ENCODE assay signal across 27 mouse cellular contexts in the genomic region with DNA sequence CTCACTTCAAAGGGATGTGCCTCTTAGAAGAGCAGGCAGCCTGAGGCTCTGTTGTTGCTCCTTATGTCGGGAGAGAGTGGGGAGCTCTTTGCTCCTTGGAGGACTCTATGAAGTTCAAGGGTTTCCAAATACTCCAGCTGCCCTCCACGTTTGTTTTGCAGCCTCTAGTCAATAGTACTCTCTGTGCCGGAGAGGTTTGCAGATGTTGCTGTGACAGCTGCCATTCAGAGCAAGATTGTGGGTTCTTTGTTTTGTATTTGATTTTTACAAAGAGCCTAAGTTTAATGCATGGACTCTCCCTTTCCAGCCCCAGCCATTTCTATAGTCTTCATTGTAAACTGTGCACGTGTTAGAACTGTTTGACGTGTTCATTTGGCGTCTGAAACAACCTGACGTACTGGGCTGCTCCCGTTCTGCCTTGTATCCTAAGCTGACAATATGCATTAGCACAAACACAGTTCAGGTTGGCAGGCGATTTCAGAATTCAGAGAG. TPM values are rescaled to one million over a fixed set of nuclear protein-coding genes. Genes with fewer than 3 reads are reported as not detected.
A peak's percentile ranks its signal among the peaks of the same experiment; 100 is the strongest.
DNase-seq lines count a peak whose midpoint lies in the region; ATAC-seq lines count a peak whose summit lies in the region.
"Had no signal": no experiment of that assay in that cellular context is flagged by ENCODE, and none has a peak within 500 bp of the region (broad histone marks: within the 10 kb centered on the region; RNA-seq: fewer than 3 reads in every experiment).

No protein-coding gene starts in this region.

- no peak overlapping the region for H3K4me2 ChIP-seq in heart, embryonic 13.5 days
- H3K4me2 ChIP-seq in heart, embryonic 11.5 days, result no peak overlapping the region
- no peak overlapping the region for H3K4me2 ChIP-seq in lung, embryonic 16.5 days (ENCODE audit: low read depth, low read length)
- H3K4me2 ChIP-seq in forebrain, embryonic 13.5 days, result no peak overlapping the region
- H3K4me2 ChIP-seq in midbrain, embryonic 14.5 days (ENCODE audit: low read length), result no peak overlapping the region
- H3K4me2 ChIP-seq: embryonic facial prominence, embryonic 12.5 days; hindbrain, embryonic 15.5 days; kidney, embryonic 15.5 days; limb, embryonic 12.5 days; liver, embryonic 12.5 days; lung, embryonic 15.5 days; neural tube, embryonic 13.5 days had no signal

- WGBS in heart, embryonic 13.5 days, result 73% methylated on average over 9 of the region's 9 CpGs
- 76% methylated on average over 9 of the region's 9 CpGs for WGBS in heart, embryonic 11.5 days (ENCODE audit: insufficient replicate concordance)
- 52% methylated on average over 9 of the region's 9 CpGs for WGBS in lung, embryonic 16.5 days
- WGBS in forebrain, embryonic 13.5 days, result 32% methylated on average over 9 of the region's 9 CpGs
- WGBS in midbrain, embryonic 14.5 days, result 17% methylated on average over 9 of the region's 9 CpGs

- ATAC-seq in heart, embryonic 13.5 days (ENCODE audit: extremely low read depth, insufficient number of reproducible peaks, low FRiP score, low TSS enrichment), result no peak
- no peak for ATAC-seq in heart, embryonic 11.5 days (replicated peaks; ENCODE audit: insufficient number of reproducible peaks, low FRiP score, low TSS enrichment)
- peak; percentile 47; the same call in 1 of the 2 replicates for ATAC-seq in lung, embryonic 16.5 days (ENCODE audit: low read depth)
- peak; percentile 63; the same call in 1 of the 2 replicates for ATAC-seq in forebrain, embryonic 13.5 days
- no peak; the same call in 1 of the 2 replicates for ATAC-seq in midbrain, embryonic 14.5 days (ENCODE audit: low FRiP score, low TSS enrichment)
- ATAC-seq: intestine, embryonic 16.5 days; liver, embryonic 12.5 days had no signal

- peaks cover 62% of the 10 kb centered on the region for H3K4me1 ChIP-seq in heart, embryonic 13.5 days
- H3K4me1 ChIP-seq in heart, embryonic 11.5 days (ENCODE audit: control insufficient read depth, insufficient read depth, low read length), result peaks cover 21% of the 10 kb centered on the region; the same call in 1 of the 2 replicates
- H3K4me1 ChIP-seq in lung, embryonic 16.5 days (replicated peaks; ENCODE audit: control insufficient read depth, insufficient read depth, low read length), result peaks cover 23% of the 10 kb centered on the region
- H3K4me1 ChIP-seq in forebrain, embryonic 13.5 days, result peaks cover 10% of the 10 kb centered on the region
- peaks cover 6% of the 10 kb centered on the region; the same call in 1 of the 2 replicates for H3K4me1 ChIP-seq in midbrain, embryonic 14.5 days (ENCODE audit: control insufficient read depth, insufficient read depth, low read length)
- H3K4me1 ChIP-seq: hindbrain, embryonic 15.5 days; limb, embryonic 12.5 days; liver, embryonic 12.5 days; neural tube, embryonic 13.5 days had no signal

- no peaks in the 10 kb centered on the region for H3K9me3 ChIP-seq in heart, embryonic 13.5 days
- no peaks in the 10 kb centered on the region for H3K9me3 ChIP-seq in heart, embryonic 11.5 days (replicated peaks; ENCODE audit: control insufficient read depth, low read length)
- no peaks in the 10 kb centered on the region for H3K9me3 ChIP-seq in lung, embryonic 16.5 days (ENCODE audit: control insufficient read depth, low read length)
- H3K9me3 ChIP-seq in forebrain, embryonic 13.5 days (replicated peaks), result no peaks in the 10 kb centered on the region
- no peaks in the 10 kb centered on the region for H3K9me3 ChIP-seq in midbrain, embryonic 14.5 days (ENCODE audit: control insufficient read depth, low read length)
- H3K9me3 ChIP-seq: embryonic facial prominence, embryonic 12.5 days; hindbrain, embryonic 15.5 days; kidney, embryonic 15.5 days; limb, embryonic 12.5 days; liver, embryonic 12.5 days; lung, embryonic 15.5 days; neural tube, embryonic 13.5 days had no signal

- H3K27me3 ChIP-seq in heart, embryonic 13.5 days (replicated peaks), result no peaks in the 10 kb centered on the region
- H3K27me3 ChIP-seq in heart, embryonic 11.5 days (ENCODE audit: control insufficient read depth, insufficient read depth, low read length), result no peaks in the 10 kb centered on the region
- H3K27me3 ChIP-seq in lung, embryonic 16.5 days (ENCODE audit: control insufficient read depth, insufficient read depth, low read depth, low read length), result no peaks in the 10 kb centered on the region
- no peaks in the 10 kb centered on the region for H3K27me3 ChIP-seq in forebrain, embryonic 13.5 days
- no peaks in the 10 kb centered on the region for H3K27me3 ChIP-seq in midbrain, embryonic 14.5 days (ENCODE audit: control insufficient read depth, insufficient read depth, low read length)
- H3K27me3 ChIP-seq: embryonic facial prominence, embryonic 12.5 days; hindbrain, embryonic 15.5 days; kidney, embryonic 15.5 days; limb, embryonic 12.5 days; liver, embryonic 12.5 days; lung, embryonic 15.5 days; neural tube, embryonic 13.5 days had no signal

- no peak overlapping the region for H3K4me3 ChIP-seq in heart, embryonic 13.5 days
- H3K4me3 ChIP-seq in heart, embryonic 11.5 days (ENCODE audit: low read depth, low read length), result no peak overlapping the region
- no peak overlapping the region for H3K4me3 ChIP-seq in lung, embryonic 16.5 days (ENCODE audit: low read length)
- H3K4me3 ChIP-seq in forebrain, embryonic 13.5 days, result no peak overlapping the region
- H3K4me3 ChIP-seq in midbrain, embryonic 14.5 days (replicated peaks; ENCODE audit: low read depth, low read length), result no peak overlapping the region
- H3K4me3 ChIP-seq: embryonic facial prominence, embryonic 12.5 days; erythroblast, embryonic 14.5 days; hindbrain, embryonic 15.5 days; kidney, embryonic 15.5 days; limb, embryonic 12.5 days; liver, embryonic 12.5 days; lung, embryonic 15.5 days; neural tube, embryonic 13.5 days had no signal

- DNase-seq in lung, postnatal 10 days, result no peak
- DNase-seq in midbrain, embryonic 14.5 days, result peak; percentile 46
- no peak for DNase-seq in yolk sac, embryonic 10.5 days (ENCODE audit: low spot score)
- DNase-seq in adrenal gland, postnatal 14 days, result no peak
- DNase-seq: cerebellum, adult 9-11 months; gastrocnemius, postnatal 10 days; heart, postnatal 36 days; kidney, postnatal 4 days; layer of hippocampus, adult 9-11 months; right cerebral cortex, adult 18-20 months; thymus, postnatal 36 days had no signal

- no peak overlapping the region for H3K9ac ChIP-seq in heart, embryonic 13.5 days
- H3K9ac ChIP-seq in heart, embryonic 11.5 days (ENCODE audit: low read depth, low read length), result no peak overlapping the region
- H3K9ac ChIP-seq in lung, embryonic 16.5 days (ENCODE audit: low read length), result no peak overlapping the region
- no peak overlapping the region for H3K9ac ChIP-seq in forebrain, embryonic 13.5 days
- H3K9ac ChIP-seq in midbrain, embryonic 14.5 days (replicated peaks; ENCODE audit: low read length), result no peak overlapping the region
- H3K9ac ChIP-seq: embryonic facial prominence, embryonic 12.5 days; hindbrain, embryonic 15.5 days; kidney, embryonic 15.5 days; limb, embryonic 12.5 days; liver, embryonic 12.5 days; lung, embryonic 15.5 days; neural tube, embryonic 13.5 days had no signal

- H3K36me3 ChIP-seq in heart, embryonic 13.5 days, result peaks cover 99% of the 10 kb centered on the region
- H3K36me3 ChIP-seq in heart, embryonic 11.5 days (ENCODE audit: control insufficient read depth, insufficient read depth, low read length), result peaks cover 50% of the 10 kb centered on the region
- peaks cover 48% of the 10 kb centered on the region for H3K36me3 ChIP-seq in lung, embryonic 16.5 days (ENCODE audit: control insufficient read depth, insufficient read depth, low read length)
- H3K36me3 ChIP-seq in forebrain, embryonic 13.5 days (ENCODE audit: poor library complexity, severe bottlenecking), result no peaks in the 10 kb centered on the region
- no peaks in the 10 kb centered on the region for H3K36me3 ChIP-seq in midbrain, embryonic 14.5 days (ENCODE audit: control insufficient read depth, insufficient read depth, low read length)
- H3K36me3 ChIP-seq: hindbrain, embryonic 15.5 days; liver, embryonic 12.5 days; neural tube, embryonic 13.5 days had no signal

- peak overlapping the region; percentile 78 for H3K27ac ChIP-seq in heart, embryonic 13.5 days (replicated peaks)
- H3K27ac ChIP-seq in heart, embryonic 11.5 days (ENCODE audit: low read depth, low read length), result no peak overlapping the region
- no peak overlapping the region for H3K27ac ChIP-seq in lung, embryonic 16.5 days (ENCODE audit: low read length)
- no peak overlapping the region for H3K27ac ChIP-seq in forebrain, embryonic 13.5 days
- H3K27ac ChIP-seq in midbrain, embryonic 14.5 days (replicated peaks; ENCODE audit: low read depth, low read length), result no peak overlapping the region
- H3K27ac ChIP-seq: embryonic facial prominence, embryonic 12.5 days; hindbrain, embryonic 15.5 days; kidney, embryonic 15.5 days; limb, embryonic 12.5 days; liver, embryonic 12.5 days; neural tube, embryonic 13.5 days had no signal

RNA-seq across cellular contexts. Expression of a gene that starts 16.1 kb away (rescaled TPM):
- 90.6 and 91.3 TPM in 2 replicates for polyA plus RNA-seq in heart, embryonic 13.5 days (2015; fragmentation: Nextera tagmentation; extraction: Ambion mirVana)
- 67.4 and 92.3 TPM in 2 replicates for polyA plus RNA-seq in heart, embryonic 11.5 days (2014; fragmentation: Nextera tagmentation; extraction: Ambion mirVana)
- 121 and 131 TPM in 2 replicates for polyA plus RNA-seq in lung, embryonic 16.5 days (2015; fragmentation: Nextera tagmentation; extraction: Ambion mirVana)
- polyA plus RNA-seq in forebrain, embryonic 13.5 days (2015; fragmentation: Nextera tagmentation; extraction: Ambion mirVana), result 12.5 and 15.2 TPM in 2 replicates
- 3.9 and 16.7 TPM in 2 replicates for polyA plus RNA-seq in midbrain, embryonic 14.5 days (2014; fragmentation: Nextera tagmentation; extraction: Ambion mirVana)
- total RNA-seq in adrenal gland, postnatal 14 days (2021), result 174 and 193 TPM in 2 replicates

RNA-seq across cellular contexts. Expression of a gene that starts 40.6 kb away (rescaled TPM):
- not detected in 2 replicates for polyA plus RNA-seq in heart, embryonic 13.5 days (2015; fragmentation: Nextera tagmentation; extraction: Ambion mirVana)
- polyA plus RNA-seq in heart, embryonic 11.5 days (2014; fragmentation: Nextera tagmentation; extraction: Ambion mirVana), result not detected in 2 replicates
- polyA plus RNA-seq in lung, embryonic 16.5 days (2015; fragmentation: Nextera tagmentation; extraction: Ambion mirVana), result not detected in 2 replicates
- polyA plus RNA-seq in forebrain, embryonic 13.5 days (2015; fragmentation: Nextera tagmentation; extraction: Ambion mirVana), result not detected in 2 replicates
- not detected in 2 replicates for polyA plus RNA-seq in midbrain, embryonic 14.5 days (2014; fragmentation: Nextera tagmentation; extraction: Ambion mirVana)
- total RNA-seq in adrenal gland, postnatal 14 days (2021), result not detected in 2 replicates
- total RNA-seq: adrenal gland, adult 2 months; gastrocnemius, postnatal 10 days; heart, postnatal 36 days; megakaryocyte, adult 5-6 weeks had no signal
- polyA plus RNA-seq: adrenal gland, adult 2 months; cortical plate, adult 2 months; embryonic facial prominence, embryonic 12.5 days; erythroblast, embryonic 14.5 days; hindbrain, embryonic 15.5 days; intestine, embryonic 16.5 days; kidney, embryonic 15.5 days; limb, embryonic 12.5 days; liver, embryonic 12.5 days; lung, embryonic 15.5 days; neural tube, embryonic 13.5 days had no signal

Comparison
In these comparisons a context has a peak if more than half of its experiments do, and no peak if none do; other contexts are left out.
1. ATAC-seq: peak in lung, embryonic 16.5 days (single experiment) and forebrain, embryonic 13.5 days (single experiment); none in heart, embryonic 13.5 days (single experiment), heart, embryonic 11.5 days (single experiment) and midbrain, embryonic 14.5 days (single experiment).